Mouse (Mus musculus) gastrocnemius, adult 2 months (tissue): ENCODE measurements around the gene Slc16a12. TPM values are rescaled to one million over a fixed set of nuclear protein-coding genes. Genes with fewer than 3 reads are reported as not detected.
"Not testable (repeated sequence)": the region's sequence is repeated elsewhere in the genome, so short reads cannot be mapped to it uniquely, and the experiment has no call there.

ENCODE experiments used
- DNase-seq: peaks from one replicate; pipeline ENCODE4 v3.0.0; 2022
- H3K27ac ChIP-seq: fragments of 200-600 bp; 2 replicates; pipeline ENCODE4 v1.8.1; 2022; ENCODE audit warnings: mild to moderate bottlenecking
- H3K4me3 ChIP-seq: fragments of 200-600 bp; 2 replicates; pipeline ENCODE4 v1.8.1; 2022; ENCODE audit warnings: mild to moderate bottlenecking, moderate library complexity
- CTCF ChIP-seq: fragments of 200-600 bp; IDR thresholded peaks from 2 replicates; pipeline ENCODE4 v1.8.1; 2022; ENCODE audit warnings: antibody characterized with exemption, mild to moderate bottlenecking, moderate library complexity
- intact Hi-C: fragments of 180-260 bp; cut with DNase I; formaldehyde crosslinking; loops from one replicate; pipeline ENCODE4 v1.15.1; 2025
- total RNA-seq, 2 experiments: library from RNA; stranded (reverse); gene quantifications; 2 replicates each; pipeline ENCODE4 v1.2.3; 2021

Slc16a12 gene
- total RNA-seq, 2 experiments from 2014 or later, result 0.38 to 0.47 TPM

DNA sequence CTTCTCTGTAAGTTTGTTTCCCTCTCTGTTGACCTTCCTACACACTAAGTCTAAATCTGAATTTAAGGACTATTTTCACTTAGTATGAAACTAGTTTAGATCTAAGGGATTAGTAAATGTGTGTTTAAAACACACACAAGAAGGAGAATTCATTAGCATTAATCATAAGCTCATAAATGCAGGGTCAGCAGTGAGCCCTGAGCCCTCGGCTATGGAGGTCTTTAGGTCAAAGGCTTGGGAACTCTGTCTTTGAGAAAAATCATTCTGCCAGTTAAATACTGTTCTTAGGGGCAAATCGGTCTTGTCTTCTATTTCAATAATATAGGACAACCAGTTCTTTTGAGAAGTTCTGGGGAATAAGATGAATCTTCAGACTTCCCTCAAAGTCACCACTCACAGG is 1.9 kb upstream of the Slc16a12 start:
- intact Hi-C loops, result no loop called here
- no peak for DNase-seq
- H3K4me3 ChIP-seq, result no peak overlapping the region
- H3K27ac ChIP-seq, result no peak overlapping the region
- no peak for TF ChIP-seq CTCF

DNA sequence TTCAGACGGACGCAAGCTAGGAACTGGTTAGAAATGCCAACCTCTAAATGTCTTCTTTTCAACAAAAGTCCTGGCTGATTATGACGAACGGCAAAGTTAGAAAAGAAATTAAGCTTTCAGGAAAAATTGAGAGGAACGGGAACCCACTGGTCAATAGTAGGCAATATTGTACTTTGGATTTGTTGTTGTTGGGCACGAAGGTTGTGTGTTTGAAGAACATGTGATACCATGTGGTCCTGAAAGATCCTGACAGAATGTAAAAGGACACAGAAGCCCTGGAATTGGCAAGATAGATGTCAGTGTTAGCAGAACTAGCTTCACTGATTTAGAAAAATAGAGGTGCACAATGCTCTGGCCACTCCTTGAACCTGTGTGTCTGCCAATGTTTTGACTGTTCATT is 880 bp upstream of the Slc16a12 start:
- H3K4me3 ChIP-seq, H3K27ac ChIP-seq, intact Hi-C loops: not testable (repeated sequence)

DNA sequence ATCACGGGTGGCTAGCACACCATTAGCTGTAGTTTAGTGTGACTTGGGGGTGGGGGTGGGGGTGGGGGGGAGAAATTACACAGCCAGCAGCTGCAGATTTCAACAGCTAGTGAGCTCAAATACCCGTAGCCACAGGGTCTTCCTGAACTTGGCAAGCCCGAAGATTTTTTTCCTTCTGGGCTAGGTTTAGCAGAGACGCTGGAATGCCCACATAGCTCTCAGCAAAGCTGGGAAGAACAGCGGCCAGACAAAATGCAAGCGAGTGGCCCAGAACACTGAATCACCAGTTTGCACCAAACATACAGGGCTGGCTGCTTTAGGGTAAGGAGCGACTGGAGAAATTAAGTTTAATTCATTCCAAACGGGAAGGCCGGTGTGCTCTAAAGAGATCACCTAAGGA is 888 bp downstream of the Slc16a12 start:
- TF ChIP-seq CTCF, result no peak
- peak overlapping the region; percentile 79 for H3K4me3 ChIP-seq
- no peak for DNase-seq
- intact Hi-C loops, result no loop called here
- peak overlapping the region; percentile 64 for H3K27ac ChIP-seq

More for the DNA sequence above, 880 bp upstream of the Slc16a12 start:
- DNase-seq, result not testable (repeated sequence)

DNA sequence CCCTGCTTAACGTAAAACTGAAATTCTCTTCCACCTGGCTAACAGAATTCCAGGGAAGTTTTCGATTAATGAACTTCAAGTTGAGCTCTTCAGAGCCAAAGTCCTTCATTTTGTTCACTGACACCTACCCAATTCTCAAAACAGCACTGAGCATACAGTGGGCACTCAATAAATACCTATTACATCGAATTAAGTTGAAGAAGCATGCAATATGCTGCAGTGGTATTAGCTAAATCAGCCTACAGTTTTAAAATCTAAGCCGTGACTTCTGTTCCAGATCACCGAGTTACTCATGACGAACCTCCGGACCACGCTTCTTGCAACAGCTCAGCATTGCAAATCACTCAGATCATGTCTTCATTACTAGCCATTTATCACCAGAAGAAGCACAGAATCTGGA is 2.1 kb downstream of the Slc16a12 start:
- no peak for DNase-seq
- intact Hi-C loops, result no loop called here
- no peak for TF ChIP-seq CTCF
- no peak overlapping the region; the same call in 1 of the 2 replicates for H3K4me3 ChIP-seq
- H3K27ac ChIP-seq, result no peak overlapping the region

DNA sequence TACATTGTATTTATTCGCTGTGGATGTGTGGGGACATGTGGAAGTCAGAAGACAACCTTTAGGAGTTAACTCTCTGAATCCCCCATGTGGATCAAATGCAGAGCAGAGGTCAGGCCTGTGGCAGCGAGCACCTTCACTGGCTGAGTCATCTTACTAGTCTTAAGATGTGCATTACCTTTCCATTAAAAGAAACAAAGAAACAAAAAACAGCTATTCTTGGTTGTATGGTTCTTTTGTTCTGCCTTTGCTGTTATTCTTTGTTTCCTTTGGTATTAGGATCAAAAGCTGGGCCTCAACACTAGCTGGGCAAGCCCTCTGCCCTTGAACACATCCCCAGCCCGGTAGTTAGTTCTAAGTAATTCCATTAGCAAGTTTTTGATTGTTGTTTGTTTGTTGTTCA is 9.2 kb downstream of the Slc16a12 start:
- DNase-seq, result no peak
- intact Hi-C loops, result no loop called here
- no peak for TF ChIP-seq CTCF
- Histone ChIP-seq H3K4me3 (no peak overlapping the region), H3K27ac (no peak overlapping the region)

DNA sequence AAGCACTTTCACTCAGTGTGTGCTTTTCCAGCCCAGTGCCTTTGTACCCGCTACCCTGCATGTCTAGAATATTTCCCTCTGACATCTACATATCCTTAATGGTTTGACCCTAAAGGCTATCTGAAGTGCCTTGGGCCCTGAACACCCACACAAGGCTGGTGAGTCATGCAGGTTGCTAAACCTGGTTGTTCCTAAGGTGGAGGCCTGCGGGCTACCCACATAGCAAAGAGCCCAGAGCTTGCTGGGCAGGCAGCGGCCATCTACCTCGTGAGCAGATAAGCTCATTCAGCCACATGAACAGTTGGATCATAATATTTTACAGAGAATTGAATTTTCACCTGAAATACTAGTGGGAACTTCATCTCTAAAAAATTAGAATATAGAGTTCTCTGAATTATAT is 11.2 kb downstream of the Slc16a12 start:
- TF ChIP-seq CTCF, result no peak
- intact Hi-C loops, result no loop called here
- DNase-seq, result no peak
- no peak overlapping the region for H3K4me3 ChIP-seq
- H3K27ac ChIP-seq, result no peak overlapping the region

DNA sequence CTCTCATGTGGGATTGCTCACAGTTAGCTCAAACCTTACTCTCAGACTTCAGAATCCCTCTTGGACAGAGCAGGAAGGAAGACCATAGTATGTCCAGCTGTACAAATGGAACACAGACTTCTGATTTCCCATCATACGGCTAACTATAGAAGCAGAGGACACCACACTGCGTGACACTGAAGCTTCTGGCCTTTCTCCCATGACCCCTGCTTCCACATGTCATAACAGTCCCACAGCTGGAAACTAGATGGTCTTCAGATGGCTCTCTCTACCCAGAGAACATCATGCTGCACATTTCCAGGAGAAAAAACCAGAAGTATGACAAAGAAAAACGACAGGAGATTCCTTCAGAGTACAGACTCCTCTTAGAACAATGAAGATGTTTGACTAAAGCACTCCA is 14.1 kb downstream of the Slc16a12 start:
- no peak overlapping the region for H3K27ac ChIP-seq
- TF ChIP-seq CTCF, result no peak
- intact Hi-C loops, result no loop called here
- no peak overlapping the region for H3K4me3 ChIP-seq
- no peak for DNase-seq

DNA sequence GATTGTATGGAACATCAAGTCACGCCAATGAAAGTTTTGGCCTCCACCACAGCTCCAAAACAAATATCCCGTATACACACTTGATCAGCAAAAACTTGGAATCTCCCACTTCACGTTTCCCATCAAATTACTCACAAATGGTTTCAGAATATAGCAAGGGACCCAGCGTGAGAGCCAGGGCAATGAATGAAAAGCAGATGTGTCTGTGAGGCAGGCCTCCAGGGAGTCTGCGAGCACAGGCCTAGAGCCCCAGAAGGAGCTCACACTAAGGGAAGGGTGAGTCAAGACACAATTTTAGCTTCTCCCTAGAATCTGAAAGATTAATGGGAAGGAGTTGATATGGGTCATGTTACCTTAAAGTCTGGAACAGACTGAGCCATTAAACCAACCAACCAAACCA is 15.7 kb downstream of the Slc16a12 start:
- TF ChIP-seq CTCF, result no peak
- intact Hi-C loops, result no loop called here
- DNase-seq, result peak; percentile 19
- Histone ChIP-seq H3K27ac (0 out of 2 replicates have a peak overlapping the region, but pooled peaks have one; percentile 8), H3K4me3 (no peak overlapping the region)

DNA sequence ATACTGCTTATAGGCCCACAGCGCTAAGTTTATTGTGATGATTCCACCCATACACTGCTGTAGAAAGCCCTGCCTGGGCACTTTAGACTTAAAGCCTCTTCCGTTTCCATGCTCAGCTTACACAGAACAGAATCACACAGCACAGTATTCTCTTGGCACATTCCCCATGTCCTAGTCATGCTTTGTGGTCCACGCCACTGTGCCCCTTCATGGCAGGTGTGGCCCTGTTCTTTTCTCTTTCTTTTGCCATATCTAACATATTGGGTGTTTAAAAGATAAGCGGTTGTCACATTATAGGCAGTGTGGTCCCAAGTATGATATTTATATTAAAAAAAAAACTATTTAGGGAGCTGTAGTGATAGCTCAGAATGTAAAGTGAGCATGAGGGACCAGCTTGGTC is 16.5 kb downstream of the Slc16a12 start:
- no peak for DNase-seq
- Histone ChIP-seq H3K4me3 (no peak overlapping the region), H3K27ac (no peak overlapping the region)
- intact Hi-C loops, result no loop called here
- TF ChIP-seq CTCF, result no peak

DNA sequence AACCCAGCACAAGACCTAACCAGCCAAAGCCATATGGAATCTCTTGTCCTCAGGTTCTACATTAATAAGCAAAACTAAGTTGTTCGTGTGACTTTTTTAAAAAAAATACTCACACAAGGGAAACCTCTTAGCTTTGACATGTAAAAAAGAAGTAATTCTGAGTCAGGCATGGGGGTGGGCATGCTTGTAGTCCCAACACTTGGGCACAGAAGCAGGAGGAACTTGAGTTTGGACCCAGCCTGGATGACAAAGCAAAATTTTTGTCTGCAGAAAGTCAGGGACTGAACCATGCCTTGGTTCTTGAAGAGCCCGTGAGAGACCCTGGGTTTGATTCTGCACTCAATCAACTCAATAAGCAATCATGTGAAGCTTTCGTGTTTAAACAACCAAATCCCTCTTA is 17.6 kb downstream of the Slc16a12 start:
- H3K27ac ChIP-seq, result no peak overlapping the region
- intact Hi-C loops, result no loop called here
- no peak for TF ChIP-seq CTCF
- DNase-seq, result no peak
- no peak overlapping the region for H3K4me3 ChIP-seq

DNA sequence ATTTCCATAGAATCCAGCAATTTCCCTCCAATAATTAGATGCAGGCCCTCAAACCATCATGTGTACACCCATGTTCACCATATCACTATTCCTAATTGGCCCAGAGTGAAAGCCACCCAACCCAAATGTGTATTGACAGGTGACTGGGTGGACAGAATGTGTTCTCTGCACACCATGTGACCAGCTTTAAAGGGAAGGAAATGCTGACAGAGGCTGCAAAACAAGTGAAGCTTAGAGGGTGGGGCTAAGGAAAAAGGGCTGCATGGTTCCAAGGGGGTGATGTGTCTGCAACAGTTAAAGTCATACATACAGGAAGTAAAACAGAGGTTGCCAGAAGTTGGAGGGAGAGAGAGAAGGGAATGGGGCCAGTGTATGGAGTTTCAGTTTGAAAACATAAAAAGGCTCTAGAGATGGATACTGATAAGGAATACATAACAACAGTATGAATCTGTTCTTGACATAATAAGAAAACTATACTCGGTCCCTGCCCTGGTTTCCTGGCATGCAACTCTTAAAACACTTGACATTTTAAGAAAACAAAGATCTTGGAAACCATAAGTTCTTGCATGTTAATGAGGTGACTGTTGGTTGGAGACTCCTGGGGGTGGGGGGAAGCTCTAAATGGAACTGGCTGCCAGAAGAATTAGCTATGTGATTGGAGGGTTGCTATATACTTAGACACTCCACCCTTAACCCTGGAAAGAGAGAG is 20.7 kb downstream of the Slc16a12 start:
- H3K27ac ChIP-seq, result no peak overlapping the region; the same call in 1 of the 2 replicates
- no peak overlapping the region for H3K4me3 ChIP-seq
- TF ChIP-seq CTCF, result no peak
- intact Hi-C loops, result no loop called here
- DNase-seq, result no peak

DNA sequence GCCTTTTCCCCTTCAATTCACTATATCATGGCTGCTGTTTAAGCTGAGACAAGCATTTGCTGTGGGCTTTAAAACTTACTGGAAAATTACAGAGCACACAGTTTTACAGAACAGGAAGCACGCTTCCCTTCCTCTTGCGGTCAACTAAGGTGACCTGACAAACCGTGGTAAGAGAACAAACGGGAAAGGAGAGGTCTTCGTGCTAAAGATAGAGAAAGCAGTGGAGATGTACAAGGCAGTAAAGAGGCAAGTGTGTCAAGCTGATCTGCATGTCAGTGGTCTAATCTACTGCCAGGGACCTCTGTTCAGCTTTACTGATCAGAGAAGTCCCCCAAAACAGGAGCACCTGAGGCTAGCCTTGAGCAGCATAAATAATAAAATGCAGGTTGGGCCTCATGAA is 21.7 kb downstream of the Slc16a12 start:
- peak overlapping the region; percentile 61 for H3K27ac ChIP-seq
- intact Hi-C loops, result no loop called here
- no peak overlapping the region for H3K4me3 ChIP-seq
- no peak for DNase-seq
- no peak for TF ChIP-seq CTCF

DNA sequence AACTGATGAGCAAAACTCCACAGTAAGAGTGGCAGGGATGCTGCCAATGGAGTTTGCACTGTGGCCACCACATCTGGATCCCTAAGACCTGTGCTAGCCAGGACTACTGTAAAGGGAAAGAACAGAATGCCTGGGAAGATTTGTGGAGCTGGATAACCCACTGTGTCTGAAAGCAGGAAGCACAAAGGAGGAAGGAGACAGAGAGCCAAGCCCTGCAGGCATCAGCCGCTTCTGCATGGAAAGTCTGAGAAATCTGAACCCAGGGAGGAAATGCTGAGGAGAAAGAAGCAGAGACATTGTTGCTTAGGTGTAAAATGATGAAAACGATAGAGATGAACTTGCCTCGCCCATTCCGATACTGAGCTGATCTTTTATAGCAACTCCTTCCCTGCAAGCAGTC is 22.5 kb downstream of the Slc16a12 start:
- H3K4me3 ChIP-seq, result no peak overlapping the region
- intact Hi-C loops, result no loop called here
- H3K27ac ChIP-seq, result peak overlapping the region; percentile 40; the same call in 1 of the 2 replicates
- no peak for DNase-seq
- TF ChIP-seq CTCF, result no peak

DNA sequence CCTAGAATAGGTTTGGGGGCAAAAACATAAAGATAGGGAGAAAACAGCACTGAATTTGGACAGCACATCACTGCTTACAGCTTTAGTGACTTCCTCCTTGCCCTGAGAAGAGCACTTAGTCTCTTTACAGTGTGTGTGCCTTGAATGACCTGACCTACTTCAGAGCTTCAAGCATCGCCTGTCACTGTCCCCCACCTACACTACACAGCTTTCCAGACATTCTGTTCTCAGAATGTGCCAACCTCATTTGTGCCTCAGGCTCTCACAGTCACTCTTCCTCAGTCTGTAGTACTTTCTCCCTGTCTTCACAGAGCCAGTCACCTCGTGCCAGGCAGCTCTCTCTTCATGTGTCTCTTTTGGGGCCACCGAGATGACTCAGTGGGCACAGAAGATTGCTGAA is 24.5 kb downstream of the Slc16a12 start:
- Histone ChIP-seq H3K4me3 (no peak overlapping the region), H3K27ac (no peak overlapping the region)
- intact Hi-C loops, result no loop called here
- no peak for DNase-seq
- TF ChIP-seq CTCF, result no peak
